Mouse (Mus musculus): ENCODE data around the gene Tnfrsf19.

DNA sequence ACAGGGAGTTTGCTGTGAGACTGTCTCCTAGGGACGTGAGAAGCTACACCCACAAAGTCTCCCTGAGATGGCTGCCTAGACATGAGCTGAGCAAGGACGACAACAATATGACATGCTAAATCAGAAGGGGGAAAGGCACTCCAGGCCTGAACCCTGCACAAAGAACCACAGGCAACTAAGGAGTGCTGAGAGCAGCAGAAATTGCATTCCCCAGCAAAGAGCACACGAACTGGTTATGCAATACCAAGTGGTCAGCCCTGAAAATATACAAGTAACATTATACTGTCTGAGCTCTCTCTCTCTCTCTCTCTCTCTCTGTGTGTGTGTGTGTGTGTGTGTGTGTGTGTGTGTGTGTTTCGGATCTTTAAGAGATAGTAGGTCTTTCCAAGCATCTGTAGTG lies 129.6 kb downstream of the Tnfrsf19 start:
- TF ChIP-seq CTCF (IDR thresholded peaks at IDR 0.05; ENCODE audit: borderline replicate concordance, insufficient read depth, low read depth, low read length) (no peak), POLR2A (IDR thresholded peaks at IDR 0.05; ENCODE audit: borderline replicate concordance, insufficient read depth, low read length) (no peak)
